Mouse (Mus musculus): ENCODE data around the gene Arntl. TPM values are rescaled to one million over a fixed set of nuclear protein-coding genes. Genes with fewer than 3 reads are reported as not detected.

Gene Arntl
- polyA plus RNA-seq, 1 experiment from 2014 or later: 7.0 TPM

- no peak for ATAC-seq
- Histone ChIP-seq H3K4me2 (ENCODE audit: low read depth, low read length) (no peak overlapping the region), H3K4me3 (ENCODE audit: low read depth, low read length) (no peak overlapping the region), H3K4me1 (ENCODE audit: insufficient read depth) (no peaks in the 10 kb centered on the region), H3K27me3 (ENCODE audit: insufficient read depth, low read length) (no peaks in the 10 kb centered on the region), H3K36me3 (replicated peaks; ENCODE audit: insufficient read depth, low read length) (no peaks in the 10 kb centered on the region), H3K9me3 (ENCODE audit: low read length) (no peaks in the 10 kb centered on the region), H3K9ac (replicated peaks) (no peak overlapping the region), H3K27ac (ENCODE audit: low read depth) (no peak overlapping the region)
- TF ChIP-seq CTCF (IDR thresholded peaks at IDR 0.05; ENCODE audit: low read depth): no peak
- TF ChIP-seq EP300 (IDR thresholded peaks at IDR 0.05; ENCODE audit: low read depth): no peak
- no peak for DNase-seq
- WGBS (ENCODE audit: insufficient replicate concordance): 78% methylated on average over 4 of the region's 4 CpGs
These were observed 31.8 kb upstream of the Arntl start for GRCm38 (mm10) chr7:113175481-113175880.

GRCm38 (mm10) chr7:113178073-113178472 lies 29.2 kb upstream of the Arntl start:
- Histone ChIP-seq H3K36me3 (replicated peaks; ENCODE audit: insufficient read depth, low read length) (no peaks in the 10 kb centered on the region), H3K9ac (replicated peaks) (no peak overlapping the region), H3K27ac (ENCODE audit: low read depth) (no peak overlapping the region), H3K4me3 (ENCODE audit: low read depth, low read length) (no peak overlapping the region), H3K4me1 (ENCODE audit: insufficient read depth) (no peaks in the 10 kb centered on the region), H3K9me3 (ENCODE audit: low read length) (no peaks in the 10 kb centered on the region), H3K27me3 (ENCODE audit: insufficient read depth, low read length) (no peaks in the 10 kb centered on the region), H3K4me2 (ENCODE audit: low read depth, low read length) (no peak overlapping the region)
- WGBS (ENCODE audit: insufficient replicate concordance): 78% methylated on average over 6 of the region's 6 CpGs
- ATAC-seq: no peak
- no peak for DNase-seq
- TF ChIP-seq CTCF (IDR thresholded peaks at IDR 0.05; ENCODE audit: low read depth) (no peak), EP300 (IDR thresholded peaks at IDR 0.05; ENCODE audit: low read depth) (no peak)

DNA sequence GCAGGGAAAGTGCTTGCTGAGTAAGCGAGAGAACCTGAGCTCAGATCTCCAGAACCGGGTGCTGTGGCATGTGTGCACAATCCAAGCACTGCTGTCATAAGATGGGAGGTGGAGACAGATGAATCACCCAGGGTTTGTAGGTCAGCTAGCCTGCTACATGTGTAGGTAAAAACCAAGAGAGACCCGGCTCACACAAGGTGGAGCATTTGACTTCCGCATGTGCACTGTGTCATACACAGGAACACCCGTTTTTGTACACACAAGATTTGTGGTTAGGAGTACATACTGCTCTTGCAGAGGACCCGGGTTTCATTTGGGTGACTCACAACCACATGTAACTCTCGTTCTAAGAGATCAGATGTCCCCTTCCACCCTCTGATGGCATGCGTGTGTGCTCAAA lies 23.5 kb upstream of the Arntl start:
- H3K4me1 ChIP-seq (ENCODE audit: insufficient read depth): no peaks in the 10 kb centered on the region
- H3K4me3 ChIP-seq (ENCODE audit: low read depth, low read length): no peak overlapping the region
- no peak overlapping the region for H3K4me2 ChIP-seq (ENCODE audit: low read depth, low read length)
- whole genome bisulfite sequencing (ENCODE audit: insufficient replicate concordance): 63% methylated on average over 8 of the region's 8 CpGs
- TF ChIP-seq EP300 (IDR thresholded peaks at IDR 0.05; ENCODE audit: low read depth) (no peak), CTCF (IDR thresholded peaks at IDR 0.05; ENCODE audit: low read depth) (no peak)
- no peak overlapping the region for H3K27ac ChIP-seq (ENCODE audit: low read depth)
- H3K36me3 ChIP-seq (replicated peaks; ENCODE audit: insufficient read depth, low read length): no peaks in the 10 kb centered on the region
- H3K9ac ChIP-seq (replicated peaks): no peak overlapping the region
- no peaks in the 10 kb centered on the region for H3K9me3 ChIP-seq (ENCODE audit: low read length)
- DNase-seq (no peak), ATAC-seq (no peak)
- H3K27me3 ChIP-seq (ENCODE audit: insufficient read depth, low read length): no peaks in the 10 kb centered on the region

- Histone ChIP-seq H3K36me3 (replicated peaks; ENCODE audit: insufficient read depth, low read length) (no peaks in the 10 kb centered on the region), H3K4me3 (ENCODE audit: low read depth, low read length) (no peak overlapping the region), H3K9me3 (ENCODE audit: low read length) (no peaks in the 10 kb centered on the region), H3K27me3 (ENCODE audit: insufficient read depth, low read length) (no peaks in the 10 kb centered on the region), H3K4me1 (ENCODE audit: insufficient read depth) (no peaks in the 10 kb centered on the region), H3K4me2 (ENCODE audit: low read depth, low read length) (no peak overlapping the region), H3K27ac (ENCODE audit: low read depth) (no peak overlapping the region), H3K9ac (replicated peaks) (no peak overlapping the region)
- DNase-seq: no peak
- TF ChIP-seq CTCF (IDR thresholded peaks at IDR 0.05; ENCODE audit: low read depth) (no peak), EP300 (IDR thresholded peaks at IDR 0.05; ENCODE audit: low read depth) (no peak)
- ATAC-seq: no peak
These were observed 22.2 kb upstream of the Arntl start for GRCm38 (mm10) chr7:113185056-113185455.

DNA sequence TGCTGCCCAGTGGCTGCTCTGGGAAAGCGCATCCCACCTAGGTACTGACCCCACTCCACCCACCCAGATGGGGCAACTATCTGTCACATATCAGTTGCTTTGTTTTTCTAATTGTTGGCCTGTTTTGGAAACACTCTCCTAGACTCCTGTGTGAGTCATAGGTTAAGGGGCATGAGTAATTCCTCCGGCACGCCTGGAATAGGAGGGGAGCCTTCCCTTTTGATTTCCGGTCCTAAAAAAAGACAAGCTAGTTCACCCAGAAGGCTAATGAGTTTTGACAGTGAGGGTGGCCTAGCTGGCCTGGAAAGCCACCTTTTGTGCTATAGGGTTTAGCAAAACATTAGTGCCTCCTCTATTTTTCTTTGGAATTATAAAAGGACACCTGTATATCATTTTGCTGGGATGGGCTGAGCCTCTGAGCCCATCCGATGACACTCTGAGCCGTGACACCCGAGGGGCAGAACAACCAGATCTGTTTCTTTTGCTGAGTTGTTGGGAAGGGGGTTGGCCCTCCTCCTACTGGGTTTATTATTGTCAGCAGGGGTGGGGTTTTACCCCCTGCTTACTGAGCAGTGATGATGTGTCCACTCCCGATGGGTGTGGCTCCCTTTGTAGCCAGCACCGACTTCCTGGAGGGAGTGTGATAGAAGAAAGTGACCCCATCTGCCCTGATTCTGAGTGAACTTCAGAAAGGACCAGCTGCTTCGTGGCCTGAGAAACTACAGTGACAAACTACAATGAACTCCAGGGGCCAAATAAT lies 21.0 kb upstream of the Arntl start:
- DNase-seq: no peak

DNA sequence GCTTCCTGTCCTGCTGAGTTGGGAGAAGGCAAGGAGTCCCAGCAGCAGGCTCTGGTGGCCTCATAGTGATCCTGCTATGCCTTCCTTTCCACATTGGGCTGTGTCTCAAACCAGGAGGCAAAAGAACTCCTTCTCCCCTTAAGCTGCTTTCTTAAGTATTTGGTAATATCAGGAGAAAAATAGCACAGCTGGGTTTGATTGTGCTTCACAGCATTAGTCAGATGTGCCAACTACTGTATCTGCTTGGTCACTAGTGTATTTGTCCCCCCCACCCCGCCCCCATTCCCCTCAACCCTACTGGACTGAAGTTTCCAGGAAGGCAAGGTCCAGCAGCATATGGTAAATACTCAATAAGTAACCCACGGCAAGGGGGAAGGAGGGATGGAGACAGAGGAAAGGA lies 19.2 kb upstream of the Arntl start:
- no peaks in the 10 kb centered on the region for H3K27me3 ChIP-seq (ENCODE audit: insufficient read depth, low read length)
- no peaks in the 10 kb centered on the region for H3K4me1 ChIP-seq (ENCODE audit: insufficient read depth)
- no peaks in the 10 kb centered on the region for H3K36me3 ChIP-seq (replicated peaks; ENCODE audit: insufficient read depth, low read length)
- ATAC-seq: no peak
- WGBS (ENCODE audit: insufficient replicate concordance): 55% methylated on average over 2 of the region's 2 CpGs
- no peak overlapping the region for H3K4me3 ChIP-seq (ENCODE audit: low read depth, low read length)
- 0 out of 2 replicates have a peak, but pooled peaks cover 3% of the 10 kb centered on the region for H3K9me3 ChIP-seq (ENCODE audit: low read length)
- H3K27ac ChIP-seq (ENCODE audit: low read depth): no peak overlapping the region
- no peak overlapping the region for H3K4me2 ChIP-seq (ENCODE audit: low read depth, low read length)
- no peak overlapping the region for H3K9ac ChIP-seq (replicated peaks)
- no peak for DNase-seq
- TF ChIP-seq CTCF (IDR thresholded peaks at IDR 0.05; ENCODE audit: low read depth) (no peak), EP300 (IDR thresholded peaks at IDR 0.05; ENCODE audit: low read depth) (no peak)

More for the DNA sequence above, 21.0 kb upstream of the Arntl start:
- whole genome bisulfite sequencing (ENCODE audit: insufficient replicate concordance): 57% methylated on average over 10 of the region's 10 CpGs
- no peak for ATAC-seq
- no peaks in the 10 kb centered on the region for H3K36me3 ChIP-seq (replicated peaks; ENCODE audit: insufficient read depth, low read length)
- no peaks in the 10 kb centered on the region for H3K27me3 ChIP-seq (ENCODE audit: insufficient read depth, low read length)
- no peak overlapping the region for H3K9ac ChIP-seq (replicated peaks)
- no peak for TF ChIP-seq CTCF (IDR thresholded peaks at IDR 0.05; ENCODE audit: low read depth)
- H3K27ac ChIP-seq (ENCODE audit: low read depth): no peak overlapping the region
- 0 out of 2 replicates have a peak, but pooled peaks cover 3% of the 10 kb centered on the region for H3K9me3 ChIP-seq (ENCODE audit: low read length)
- H3K4me2 ChIP-seq (ENCODE audit: low read depth, low read length): no peak overlapping the region
- H3K4me3 ChIP-seq (ENCODE audit: low read depth, low read length): no peak overlapping the region
- no peaks in the 10 kb centered on the region for H3K4me1 ChIP-seq (ENCODE audit: insufficient read depth)

Data from liver, postnatal 0 days (tissue).